Mouse (Mus musculus): ENCODE measurements around the gene Cpa2. TPM values are rescaled to one million over a fixed set of nuclear protein-coding genes. Genes with fewer than 3 reads are reported as not detected.

Gene Cpa2
- 4.7 and 10.7 TPM in 2 replicates for polyA plus RNA-seq (2012; rRNA removed)

DNA sequence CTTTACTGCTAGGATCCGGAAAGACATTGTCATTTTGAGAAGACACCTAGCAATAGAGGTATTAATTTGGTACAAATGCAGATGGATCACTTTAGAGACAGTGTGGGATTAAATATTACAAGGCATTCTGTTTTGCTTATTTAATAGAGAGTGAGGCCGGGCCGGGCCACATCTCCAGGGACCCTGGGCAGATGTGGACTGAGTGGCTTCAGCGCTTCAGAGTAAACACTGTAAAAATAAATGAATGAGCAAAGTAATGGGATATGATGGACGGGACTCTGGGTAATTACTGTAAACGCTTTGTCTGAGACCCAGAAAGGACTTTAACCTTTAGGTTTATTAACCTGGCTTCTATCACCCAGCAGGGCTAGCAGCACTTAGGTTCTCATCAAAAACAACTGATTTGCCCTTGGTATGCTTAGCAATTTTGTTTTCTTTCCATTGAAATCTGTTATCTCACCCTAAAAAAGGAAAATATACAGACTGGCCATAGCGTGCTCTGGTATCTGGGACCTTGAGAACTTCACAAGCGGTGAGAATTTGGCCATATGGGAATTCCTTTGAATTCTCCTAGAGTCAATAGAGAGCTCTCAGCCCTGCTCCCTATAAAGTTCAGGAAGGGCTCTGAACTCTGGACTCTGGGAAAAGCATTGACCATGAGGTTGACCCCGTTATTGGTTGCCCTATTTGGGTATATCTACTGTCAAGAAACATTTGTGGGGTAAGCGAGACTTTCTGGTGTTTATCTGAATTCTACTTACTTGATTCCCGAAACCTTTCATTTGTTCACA, at the start of gene Cpa2:
Cpa2 (plus strand) TSS at position 574 of the 791 bp plus-strand sequence.

DNA sequence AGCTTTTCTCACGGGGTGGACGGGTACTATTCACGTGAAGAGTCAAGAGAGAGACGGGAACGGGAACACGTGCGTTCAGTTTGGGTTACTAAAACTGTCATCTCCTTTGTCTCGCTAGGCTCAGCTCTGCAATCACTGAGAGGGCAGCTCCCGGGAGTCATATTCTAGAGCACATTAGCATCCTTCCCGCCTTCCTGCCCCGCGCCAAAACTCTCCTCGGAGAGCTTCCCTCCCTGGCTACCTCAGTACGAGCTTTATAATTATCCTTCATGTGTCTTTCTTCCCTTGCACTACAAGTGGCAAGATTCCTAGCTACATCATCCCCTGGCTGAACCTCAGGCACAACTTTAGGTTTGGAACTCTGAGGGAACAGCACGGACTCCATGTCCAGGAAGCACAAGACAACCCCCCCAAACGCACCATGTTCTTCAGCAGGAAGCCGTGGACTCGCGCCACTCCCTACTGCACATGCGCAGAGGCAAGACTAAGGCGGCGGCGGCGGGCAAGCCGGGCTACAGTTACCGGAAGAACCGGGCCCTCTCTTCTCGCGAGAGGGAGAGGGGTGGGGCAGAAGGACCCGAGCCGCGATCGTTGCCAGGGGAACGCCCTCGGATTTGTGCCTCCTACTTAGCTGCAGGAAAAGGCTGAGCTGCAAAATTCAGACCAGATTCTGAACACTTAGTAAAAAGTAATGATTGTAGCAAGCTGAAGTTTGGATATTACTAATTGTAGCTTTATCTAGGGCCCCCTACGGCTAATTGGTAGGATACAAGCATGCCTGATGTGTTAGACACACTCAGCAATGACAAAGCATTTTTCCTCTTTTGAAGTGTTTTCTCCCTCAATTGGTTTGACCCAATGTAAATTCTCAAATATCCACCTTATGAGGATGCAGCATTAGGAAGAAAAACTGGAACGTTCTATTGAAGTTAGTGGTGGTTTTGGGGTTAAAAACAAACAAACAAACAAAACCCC, 31.8 kb upstream of the Cpa2 start, which contains the start of the genes Tmem209 and Ssmem1:
Tmem209 (minus strand) TSS at position 519 of the 975 bp plus-strand sequence.
Ssmem1 (plus strand) TSS at position 585 of the 975 bp plus-strand sequence.

DNA sequence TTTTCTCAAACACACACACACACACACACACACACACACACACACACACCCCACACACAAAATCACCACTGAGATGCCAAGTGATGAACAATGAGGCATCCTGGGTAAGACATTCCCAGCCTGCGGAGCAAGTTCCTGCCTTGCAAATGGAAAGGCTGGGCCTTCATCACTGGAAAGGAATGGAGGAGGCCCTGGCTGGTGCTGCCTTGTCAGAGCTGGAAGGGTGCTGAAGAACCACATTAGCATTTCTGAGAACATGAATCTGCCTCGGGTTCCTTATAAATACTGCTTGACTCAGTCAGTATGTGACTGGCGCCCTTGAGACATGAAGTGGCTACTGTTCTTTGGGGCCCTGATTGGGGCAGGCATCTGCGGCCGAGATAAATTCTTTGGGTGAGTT, 26.7 kb downstream of the Cpa2 start, which contains the start of gene Cpa4:
Cpa4 (plus strand) TSS at position 301 of the 400 bp plus-strand sequence.

DNA sequence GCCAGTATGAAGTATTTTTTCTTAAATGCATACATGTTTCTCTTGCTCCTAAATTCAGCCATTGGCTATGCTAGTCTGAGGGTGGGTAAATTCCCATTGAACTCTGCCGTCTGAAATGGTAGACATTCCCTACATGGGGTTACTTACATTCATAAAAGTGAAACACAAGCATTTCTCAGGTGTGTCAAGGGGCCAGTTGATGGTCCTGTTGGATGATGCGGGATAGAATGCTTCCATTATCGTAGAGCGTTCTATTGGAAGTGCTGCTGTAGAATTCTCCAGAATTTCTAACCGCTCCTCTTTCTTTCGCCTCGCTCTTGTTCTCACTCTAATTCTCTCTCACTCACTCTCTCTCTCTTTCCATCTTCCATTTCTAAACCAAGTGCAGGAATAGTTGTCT, 69.3 kb downstream of the Cpa2 start, which contains the start of gene Cpa5:
Cpa5 (plus strand) TSS at position 301 of the 400 bp plus-strand sequence.

Other genes with a start within 250 kb of the Cpa2 start
- gene Ube2h, start 237.0 kb upstream of the Cpa2 start, polyA plus RNA-seq (2012; rRNA removed): 48.5 and 54.8 TPM in 2 replicates
- gene Zc3hc1, start 150.6 kb upstream of the Cpa2 start, polyA plus RNA-seq (2012; rRNA removed): 40.0 and 42.0 TPM in 2 replicates
- 54.3 and 92.8 TPM in 2 replicates for gene Klhdc10, start 139.7 kb upstream of the Cpa2 start, polyA plus RNA-seq (2012; rRNA removed)
- 25.4 and 53.3 TPM in 2 replicates for gene Tmem209, start 31.8 kb upstream of the Cpa2 start, polyA plus RNA-seq (2012; rRNA removed)
- gene Ssmem1, start 31.7 kb upstream of the Cpa2 start, polyA plus RNA-seq (2012; rRNA removed): 0.22 and 0.26 TPM in 2 replicates
- 1.2 and 2.8 TPM in 2 replicates for gene Cpa4, start 26.8 kb downstream of the Cpa2 start, polyA plus RNA-seq (2012; rRNA removed)
- 0.14 and 0.39 TPM in 2 replicates for gene Cpa5, start 69.4 kb downstream of the Cpa2 start, polyA plus RNA-seq (2012; rRNA removed)
- 0.30 and 0.78 TPM in 2 replicates for gene Cpa1, start 97.6 kb downstream of the Cpa2 start, polyA plus RNA-seq (2012; rRNA removed)
- gene Cep41, start 152.2 kb downstream of the Cpa2 start, polyA plus RNA-seq (2012; rRNA removed): 24.7 and 25.8 TPM in 2 replicates
- gene Mest, start 182.0 kb downstream of the Cpa2 start, polyA plus RNA-seq (2012; rRNA removed): 789 and 1,460 TPM in 2 replicates